10 mouse cellular contexts compared by ENCODE assay signal in the genomic region with DNA sequence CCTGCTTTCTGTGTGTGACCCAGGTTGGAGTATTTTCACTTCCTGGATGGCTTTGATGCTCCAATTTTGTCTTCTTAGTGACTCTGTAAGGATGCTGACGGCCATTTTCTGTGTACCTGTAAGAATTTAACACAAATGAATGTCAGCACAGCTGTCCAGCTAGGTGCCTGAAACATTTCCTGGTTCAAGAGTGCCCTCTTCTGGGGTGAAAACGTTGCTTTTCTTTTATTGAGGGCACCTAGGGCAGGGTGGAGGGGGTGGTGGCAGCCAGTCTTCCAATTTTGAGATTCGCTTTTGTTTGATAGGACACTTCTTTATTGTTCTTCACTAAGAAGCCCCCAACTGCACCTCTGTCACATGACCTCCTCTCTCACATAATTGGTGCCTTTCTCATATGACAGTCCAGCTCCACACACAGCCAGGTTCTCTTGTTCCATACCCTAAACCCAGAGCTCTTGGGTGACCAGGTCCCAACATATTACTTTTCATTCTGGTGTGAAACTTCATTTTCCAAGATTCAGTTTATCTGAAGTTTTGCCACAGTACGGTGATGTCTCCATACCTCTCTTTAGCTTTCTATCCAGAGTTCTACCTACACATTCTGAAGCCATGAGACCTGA.
DNase-seq lines count a peak whose midpoint lies in the region; ATAC-seq lines count a peak whose summit lies in the region.
"Had no signal": no experiment of that assay in that cellular context is flagged by ENCODE, and none has a peak within 500 bp of the region (broad histone marks: within the 10 kb centered on the region; RNA-seq: fewer than 3 reads in every experiment).

No protein-coding gene starts in this region.

- DNase-seq in layer of hippocampus, adult 18-20 months (ENCODE audit: low spot score in 2 of 2) = peak; percentile 22 to 60
- DNase-seq in layer of hippocampus, adult 9-11 months = no peak
- DNase-seq in gastrocnemius, postnatal 14 days = peak; percentile 22
- DNase-seq in kidney, postnatal 36 days = peak; percentile 77 to 80
- peak; percentile 87 for DNase-seq in midbrain, embryonic 11.5 days (ENCODE audit: low spot score, missing footprints)
- DNase-seq in urinary bladder, postnatal 36 days (ENCODE audit: low spot score in 2 of 2) = peak; percentile 52 to 59
- DNase-seq in spleen, postnatal 36 days (ENCODE audit: low spot score in 2 of 2) = no peak

- no peaks in the 10 kb centered on the region for H3K36me3 ChIP-seq in midbrain, embryonic 11.5 days (ENCODE audit: control insufficient read depth, insufficient read depth, low read length)
- H3K36me3 ChIP-seq: heart, embryonic 15.5 days; neural tube, embryonic 12.5 days had no signal

- H3K9ac ChIP-seq in midbrain, embryonic 11.5 days (ENCODE audit: low read length) = no peak overlapping the region
- H3K9ac ChIP-seq: heart, embryonic 15.5 days; neural tube, embryonic 12.5 days had no signal

- no peak overlapping the region for H3K4me3 ChIP-seq in midbrain, embryonic 11.5 days (ENCODE audit: low read depth, low read length)
- H3K4me3 ChIP-seq: heart, embryonic 15.5 days; neural tube, embryonic 12.5 days had no signal

- intact Hi-C loops in gastrocnemius, postnatal 14 days (cut with DNase I; ENCODE audit: low total_unique reads) = loop anchor here (5.0 kb wide), 1 partner anchor 741 kb away; no protein-coding TSS in a partner anchor

- 47% methylated on average over 4 of the region's 4 CpGs for WGBS in midbrain, embryonic 11.5 days

- no peaks in the 10 kb centered on the region for H3K9me3 ChIP-seq in midbrain, embryonic 11.5 days (ENCODE audit: control insufficient read depth, low read length)
- H3K9me3 ChIP-seq: heart, embryonic 15.5 days; neural tube, embryonic 12.5 days had no signal

- H3K27ac ChIP-seq in midbrain, embryonic 11.5 days (ENCODE audit: low read depth, low read length) = no peak overlapping the region
- H3K27ac ChIP-seq: heart, embryonic 15.5 days; neural tube, embryonic 12.5 days had no signal

- ATAC-seq in cerebellum, adult (ENCODE audit: insufficient number of reproducible peaks, low FRiP score, low TSS enrichment) = peak; percentile 64; the same call in 1 of the 2 replicates
- no peak for ATAC-seq in midbrain, embryonic 11.5 days (ENCODE audit: low FRiP score)

- no peaks in the 10 kb centered on the region for H3K4me1 ChIP-seq in midbrain, embryonic 11.5 days (ENCODE audit: control insufficient read depth, insufficient read depth, low read length)
- H3K4me1 ChIP-seq: heart, embryonic 15.5 days; neural tube, embryonic 12.5 days had no signal

- no peaks in the 10 kb centered on the region for H3K27me3 ChIP-seq in midbrain, embryonic 11.5 days (ENCODE audit: control insufficient read depth, insufficient read depth, low read length)
- H3K27me3 ChIP-seq: heart, embryonic 15.5 days; neural tube, embryonic 12.5 days had no signal

- no peak overlapping the region for H3K4me2 ChIP-seq in midbrain, embryonic 11.5 days
- H3K4me2 ChIP-seq: heart, embryonic 15.5 days; neural tube, embryonic 12.5 days had no signal

Comparison
In these comparisons a context has a peak if more than half of its experiments do, and no peak if none do; other contexts are left out.
1. DNase-seq: peak in layer of hippocampus, adult 18-20 months (2 of 2), gastrocnemius, postnatal 14 days (single experiment), kidney, postnatal 36 days (2 of 2), midbrain, embryonic 11.5 days (single experiment) and urinary bladder, postnatal 36 days (2 of 2); none in layer of hippocampus, adult 9-11 months (single experiment) and spleen, postnatal 36 days (0 of 2).